Mouse (Mus musculus) B cell, adult 2 months (primary cell): ENCODE measurements around the gene Ddx58.
A peak's percentile ranks its signal among the peaks of the same experiment; 100 is the strongest.

ENCODE experiments used
- DNase-seq, 2 experiments: peaks; one replicate each; pipeline ENCODE4 v3.0.0; 2022

The Ddx58 gene

DNA sequence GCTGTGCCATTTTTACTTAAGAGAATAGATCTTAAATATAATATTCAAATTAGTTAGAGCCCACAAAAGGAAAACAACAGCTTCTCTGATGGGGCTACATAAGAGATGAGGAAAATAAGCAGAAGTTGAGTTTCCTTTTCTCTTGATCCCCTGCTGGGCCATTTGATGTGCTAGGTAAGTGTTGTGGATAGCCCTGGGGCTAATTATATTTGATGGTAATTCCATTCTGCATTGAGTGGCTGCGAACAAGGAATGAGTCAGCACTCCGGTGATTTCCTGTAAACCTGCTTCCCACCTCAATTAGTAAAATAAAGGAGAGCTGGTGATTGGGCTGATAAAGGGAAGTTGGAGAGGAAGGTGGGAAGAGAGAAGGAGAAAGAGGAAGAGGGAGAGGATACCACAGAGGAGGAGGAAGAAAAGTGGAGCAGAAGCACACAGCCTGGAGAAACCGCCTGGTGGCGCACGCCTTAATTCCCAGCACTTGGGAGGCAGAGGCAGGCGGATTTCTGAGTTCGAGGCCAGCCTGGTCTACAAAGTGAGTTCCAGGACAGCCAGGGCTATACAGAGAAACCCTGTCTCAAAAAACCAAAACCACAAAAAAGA is 6.5 kb downstream of the Ddx58 start:
- DNase-seq, result no peak

DNA sequence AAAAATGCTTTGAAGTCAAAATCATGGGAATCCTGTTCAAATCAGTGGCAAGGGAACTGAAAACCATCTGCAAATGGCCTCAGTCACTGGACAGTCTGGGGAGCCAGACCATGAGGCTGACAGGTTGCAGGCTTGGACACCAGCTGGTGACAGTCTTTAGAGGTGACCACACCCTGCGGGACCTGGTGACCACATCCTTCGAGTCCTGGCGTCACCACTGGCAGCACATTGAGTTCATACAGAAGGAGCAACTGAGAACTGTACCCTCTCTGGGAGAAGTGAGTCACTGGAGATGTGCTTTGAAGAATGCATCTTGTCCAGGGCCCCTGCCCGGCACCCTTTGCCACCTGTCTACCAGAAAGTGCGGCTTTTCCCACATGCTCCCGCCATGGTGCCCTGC is 9.9 kb downstream of the Ddx58 start:
- DNase-seq, result no peak

DNA sequence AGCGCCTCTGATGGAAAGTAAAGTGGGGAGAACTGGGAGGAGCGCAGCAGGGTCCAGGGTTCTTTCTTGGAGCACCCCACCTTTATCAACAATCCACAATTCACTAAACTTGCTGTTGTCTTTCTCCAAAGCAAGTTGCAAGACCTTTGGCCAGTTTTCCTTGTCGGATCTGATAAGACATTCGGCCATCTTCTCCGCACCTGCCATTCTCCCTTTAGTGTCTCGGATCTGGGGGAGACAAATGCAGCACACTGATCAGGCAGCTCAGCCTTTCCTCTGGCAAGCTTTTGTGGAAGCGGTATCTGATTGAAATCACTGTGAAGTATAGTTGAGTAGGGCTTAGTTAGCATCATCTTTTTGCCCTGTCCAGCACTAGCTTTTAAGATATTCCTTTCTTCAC is 11.7 kb downstream of the Ddx58 start:
- no peak for DNase-seq

DNA sequence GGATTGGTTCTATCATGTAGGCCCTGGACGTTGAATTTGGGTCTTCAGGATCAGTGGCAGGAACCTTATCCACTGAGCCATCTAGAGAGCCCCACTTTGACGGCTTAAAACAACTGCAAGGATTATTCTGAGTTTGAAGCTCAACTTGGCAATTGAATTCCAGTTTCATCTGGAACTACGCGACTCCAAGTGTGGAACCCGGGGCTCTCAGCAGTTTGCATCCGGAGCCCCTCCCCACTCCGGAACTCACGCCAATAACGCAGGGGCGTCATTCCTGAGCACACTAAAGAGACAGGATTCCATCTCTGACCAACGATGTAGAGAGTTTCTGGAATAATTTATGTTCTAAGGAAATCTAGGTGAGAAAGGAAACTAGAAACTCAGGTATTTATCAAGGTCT is 12.5 kb downstream of the Ddx58 start:
- no peak for DNase-seq

GRCm38 (mm10) chr4:40226095-40226494 is 13.5 kb downstream of the Ddx58 start:
- no peak for DNase-seq

GRCm38 (mm10) chr4:40221876-40222585 is 17.6 kb downstream of the Ddx58 start:
- DNase-seq, result no peak

- DNase-seq, result no peak
Measured at GRCm38 (mm10) chr4:40221004-40221760, 18.4 kb downstream of the Ddx58 start.

DNA sequence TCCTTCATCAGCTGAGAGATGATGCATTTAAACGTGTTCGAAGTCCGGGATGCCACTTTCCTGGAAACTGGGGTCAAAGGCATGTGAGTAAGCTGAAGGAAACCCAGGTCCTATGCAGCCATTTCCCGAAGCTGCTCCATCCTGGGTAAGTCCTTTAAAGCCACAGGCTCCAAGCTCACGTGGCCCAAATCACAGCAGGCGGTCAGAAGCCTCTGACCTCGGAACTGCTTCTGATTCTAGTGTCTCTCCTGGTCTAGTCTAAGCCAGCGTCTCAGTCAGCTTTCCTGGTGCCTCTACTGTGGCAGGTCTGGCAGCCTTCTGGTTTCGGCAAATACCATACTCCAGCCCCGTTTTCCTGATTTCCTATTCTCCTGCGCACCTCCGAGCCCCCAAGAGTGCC is 19.2 kb downstream of the Ddx58 start:
- DNase-seq, result no peak

GRCm38 (mm10) chr4:40218382-40218781 is 21.2 kb downstream of the Ddx58 start:
- DNase-seq, result peak; percentile 48 to 57

DNA sequence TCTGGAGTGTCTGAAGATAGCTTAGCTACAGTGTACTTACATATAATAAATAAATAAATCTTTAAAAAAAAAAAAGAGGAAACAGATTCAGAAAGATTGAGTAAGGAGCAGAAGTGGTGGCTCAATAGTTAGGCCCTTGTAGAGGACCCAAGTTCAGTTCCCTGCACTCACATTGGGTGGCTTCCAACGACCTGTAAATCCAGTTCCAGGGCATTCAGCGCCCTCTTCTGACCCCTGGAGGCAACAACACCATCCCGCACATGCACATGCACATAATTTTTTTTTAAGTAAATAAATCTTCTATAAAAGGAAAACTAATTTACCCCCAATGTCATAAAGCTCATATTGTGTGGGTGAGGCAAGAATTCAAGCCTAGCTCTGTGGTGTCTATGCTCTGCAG is 21.7 kb downstream of the Ddx58 start:
- DNase-seq, result peak; percentile 23 to 35

DNA sequence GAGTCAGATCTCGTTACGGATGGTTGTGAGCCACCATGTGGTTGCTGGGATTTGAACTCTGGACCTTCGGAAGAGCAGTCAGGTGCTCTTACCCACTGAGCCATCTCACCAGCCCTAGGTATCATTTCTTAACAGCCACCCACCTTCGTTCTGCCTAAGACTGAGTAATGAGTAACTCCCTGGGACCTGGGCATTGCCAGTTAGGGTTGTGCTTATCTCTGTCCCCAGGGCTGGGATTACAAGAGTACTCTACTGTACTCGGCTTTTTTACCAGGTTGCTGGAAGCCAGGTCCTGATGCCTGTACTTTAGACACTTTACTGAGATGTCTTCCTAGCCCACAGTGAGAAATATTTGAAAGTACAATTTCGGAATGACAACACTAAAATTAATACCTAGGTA is 27.5 kb downstream of the Ddx58 start:
- DNase-seq, result no peak

DNA sequence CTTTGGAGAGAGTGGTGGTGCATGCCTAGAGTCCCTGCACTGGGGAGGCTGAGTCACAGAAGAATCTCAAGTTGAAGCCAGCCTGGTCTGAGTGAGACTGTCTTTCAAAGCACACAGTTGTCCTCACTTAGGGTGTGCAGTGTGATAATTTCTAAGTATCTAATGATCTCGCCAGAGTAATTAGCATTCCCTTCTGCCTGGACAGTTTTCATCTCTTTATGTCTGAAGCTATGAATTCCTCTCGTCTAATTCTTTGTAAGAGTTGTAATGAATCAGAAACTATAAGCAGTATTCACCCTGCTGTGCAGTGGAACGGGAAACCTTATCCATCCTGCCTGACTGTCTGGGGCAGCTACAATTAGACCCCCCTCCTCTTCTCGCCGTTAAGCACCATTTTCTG is 31.9 kb downstream of the Ddx58 start:
- no peak for DNase-seq

DNA sequence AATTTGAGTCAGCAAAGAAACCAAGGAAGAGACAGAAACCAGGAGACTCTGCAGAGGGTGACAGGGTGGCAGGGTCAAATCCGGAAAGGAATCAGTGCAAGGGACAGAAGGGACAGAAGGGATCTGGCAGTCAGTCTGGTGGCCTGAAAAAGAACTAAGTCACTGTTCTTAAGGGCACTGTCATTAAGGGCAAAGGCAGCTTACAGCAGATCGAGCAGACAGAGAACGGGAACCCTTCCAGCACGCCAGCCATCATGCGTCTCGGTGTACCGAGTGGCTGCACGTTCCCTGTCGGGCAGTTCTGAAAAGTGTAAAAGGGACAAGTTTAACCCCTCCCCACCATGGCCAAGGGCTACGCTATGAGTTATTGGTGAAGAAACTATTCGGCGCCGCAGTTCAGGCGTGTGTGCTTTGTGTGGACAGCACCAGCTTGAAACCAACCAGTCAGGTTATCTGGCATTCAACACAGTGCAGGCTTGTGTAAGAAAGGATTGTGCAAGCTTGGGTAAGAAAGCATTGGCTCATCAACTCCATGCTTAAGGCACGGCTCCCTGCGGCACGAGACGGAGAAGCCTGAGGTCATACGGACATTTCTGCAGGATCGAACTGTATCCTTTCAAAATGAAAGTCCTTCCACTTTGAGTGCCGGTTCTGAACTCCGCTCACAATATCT is 34.3 kb downstream of the Ddx58 start:
- DNase-seq, result no peak

DNA sequence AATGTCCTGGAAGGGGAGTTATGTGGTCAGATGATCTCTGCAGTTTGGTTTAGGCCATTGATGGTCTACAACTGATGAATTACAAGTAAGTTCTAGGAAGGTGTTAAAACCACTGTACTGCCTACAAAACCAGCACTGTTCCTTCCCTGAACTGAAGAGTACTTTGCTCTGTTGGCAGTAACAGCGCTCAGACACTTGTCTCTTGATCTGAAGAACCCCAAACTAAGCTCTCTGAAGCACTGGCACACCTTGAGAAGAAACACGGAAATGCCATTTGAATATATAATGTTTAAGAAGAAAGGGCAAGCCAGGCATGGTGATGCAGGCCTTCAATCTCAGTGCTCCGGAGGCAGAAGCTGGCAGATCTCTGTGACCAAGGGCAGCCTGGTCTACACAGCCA is 35.3 kb downstream of the Ddx58 start:
- DNase-seq, result no peak

DNA sequence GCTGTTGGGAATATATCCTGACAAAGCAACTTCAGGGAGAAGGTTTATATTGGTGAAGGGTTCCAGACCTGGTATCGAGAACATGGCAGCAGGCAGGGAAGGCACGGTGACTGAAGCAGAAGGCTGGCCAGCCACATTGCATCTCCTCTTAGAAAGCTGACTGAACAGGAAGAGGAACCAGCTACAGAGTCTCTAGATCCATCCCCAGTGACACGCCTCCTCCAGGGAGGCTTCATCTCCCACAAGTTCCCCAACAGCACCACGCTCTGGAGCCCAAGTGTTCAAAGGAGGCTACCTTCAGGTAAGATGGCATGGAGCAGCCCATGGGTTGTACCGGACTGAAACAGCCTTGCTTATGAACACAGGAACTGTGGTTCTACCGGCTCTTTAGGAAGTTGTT is 37.4 kb downstream of the Ddx58 start:
- no peak for DNase-seq

DNA sequence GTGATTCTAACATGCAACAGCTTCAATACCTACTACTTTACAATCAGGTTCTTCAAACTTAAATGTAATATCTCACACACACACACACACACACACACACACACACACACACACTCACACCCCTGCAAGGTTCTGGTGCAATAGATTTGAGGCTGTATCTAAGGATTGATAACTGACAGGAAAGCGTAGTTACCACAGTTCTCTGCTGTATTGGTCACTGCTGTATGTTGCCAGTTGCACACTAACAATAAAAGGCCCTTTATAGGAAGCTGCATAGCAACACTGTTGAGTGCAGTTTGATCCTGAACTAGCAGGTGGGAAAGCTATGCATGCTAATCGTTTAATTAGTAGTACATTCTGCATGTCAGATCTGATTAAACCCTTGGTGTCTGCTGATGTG is 44.3 kb downstream of the Ddx58 start:
- DNase-seq, result no peak

GRCm38 (mm10) chr4:40193461-40193860 is 46.2 kb downstream of the Ddx58 start:
- DNase-seq, result no peak

GRCm38 (mm10) chr4:40192246-40192645 is 47.4 kb downstream of the Ddx58 start:
- DNase-seq, result no peak

DNA sequence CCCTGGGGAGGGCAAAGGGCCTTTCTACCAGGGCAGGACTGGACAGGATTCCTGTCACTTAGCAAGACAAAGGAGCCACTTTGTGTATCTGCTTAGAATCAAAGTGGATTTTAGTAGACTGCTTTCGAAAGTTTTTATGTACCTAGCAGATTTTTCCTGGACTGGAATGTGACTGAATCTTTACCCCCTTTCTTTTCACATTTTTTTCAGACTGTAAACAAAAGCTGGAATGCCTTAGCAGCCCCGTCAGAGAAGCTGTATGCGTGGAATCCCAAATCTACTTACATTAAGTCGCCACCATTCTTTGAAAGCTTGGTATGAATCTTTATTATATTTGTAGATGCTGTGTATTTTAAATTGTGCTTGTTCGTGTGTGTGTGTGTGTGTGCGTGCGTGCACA is 51.7 kb downstream of the Ddx58 start:
- no peak for DNase-seq

DNA sequence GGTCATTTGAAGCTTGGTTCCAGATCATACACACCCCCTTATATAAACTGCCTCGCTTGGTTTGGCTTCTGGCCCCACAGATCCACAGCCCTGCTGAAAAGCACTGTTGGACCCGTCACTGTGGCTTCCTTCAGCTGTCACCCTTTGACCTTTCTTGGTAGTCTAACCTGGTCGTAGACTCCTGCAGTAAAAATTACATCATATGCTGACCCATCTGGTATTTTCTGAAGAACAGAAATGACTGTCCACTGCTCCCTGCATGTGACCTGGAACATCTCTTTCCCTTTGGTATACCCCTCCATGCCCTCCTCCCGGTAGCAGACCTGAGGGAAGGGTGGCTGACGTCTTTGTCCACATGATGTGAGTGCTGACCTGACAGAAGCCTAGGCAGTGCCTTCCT is 55.2 kb downstream of the Ddx58 start:
- DNase-seq, result no peak

DNA sequence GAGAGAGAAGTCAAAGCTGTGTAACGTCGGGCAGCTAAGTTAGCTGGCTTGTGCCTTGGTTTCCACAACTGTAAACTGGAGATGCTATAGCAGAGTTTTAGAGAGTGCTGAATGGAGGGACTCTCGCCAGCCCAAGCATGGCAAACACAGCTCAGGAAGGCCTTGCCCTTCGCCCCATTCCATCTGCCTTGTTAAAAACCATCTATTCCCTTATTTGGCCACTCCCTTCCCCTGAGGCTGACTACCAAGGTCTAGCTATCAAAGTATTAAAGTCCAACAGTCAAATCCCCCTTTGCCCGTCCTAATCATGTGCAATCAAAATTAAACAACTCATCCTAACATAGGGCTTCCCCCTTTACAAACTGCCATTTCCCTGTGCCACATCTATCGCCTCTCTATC is 55.8 kb downstream of the Ddx58 start:
- no peak for DNase-seq

DNA sequence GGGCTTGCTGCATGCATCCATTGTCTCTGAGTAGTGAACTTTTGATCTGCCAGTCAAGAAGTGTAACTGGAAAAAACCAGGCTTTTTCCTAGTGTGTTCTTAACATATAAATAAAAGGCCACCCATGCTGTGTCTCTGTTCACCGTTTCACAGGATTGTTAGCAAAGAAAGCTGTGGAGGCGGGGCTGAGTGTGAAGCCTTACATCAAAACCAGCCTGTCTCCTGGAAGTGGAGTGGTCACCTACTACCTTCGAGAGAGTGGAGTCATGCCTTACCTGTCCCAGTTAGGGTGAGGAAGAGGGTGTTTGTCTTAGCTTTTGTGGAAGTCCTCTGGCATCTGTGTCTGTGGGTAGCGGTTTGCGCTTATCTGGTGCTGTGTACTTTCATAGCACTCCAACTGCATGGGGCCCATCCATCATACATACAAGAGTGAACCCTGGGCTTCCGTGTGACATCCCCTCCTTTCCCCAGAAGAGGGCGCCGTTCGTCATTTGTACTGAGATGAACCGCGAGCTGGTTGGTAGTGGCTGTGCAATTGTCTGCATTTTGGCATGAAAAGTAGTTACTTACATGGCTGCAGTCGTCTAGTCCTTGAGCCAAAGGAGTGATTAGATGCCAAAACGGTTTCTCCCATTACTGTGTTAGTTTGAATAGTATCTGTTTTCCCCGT is 56.8 kb downstream of the Ddx58 start:
- DNase-seq, result peak; percentile 78 to 80

GRCm38 (mm10) chr4:40181681-40182080 is 57.9 kb downstream of the Ddx58 start:
- no peak for DNase-seq
